Mouse (Mus musculus): ENCODE results near the gene Fam169b. TPM values are rescaled to one million over a fixed set of nuclear protein-coding genes. Genes with fewer than 3 reads are reported as not detected.
"Not testable (repeated sequence)": the region's sequence is repeated elsewhere in the genome, so short reads cannot be mapped to it uniquely, and the experiment has no call there.

The Fam169b gene
- polyA plus RNA-seq, 1 experiment from 2014 or later, result 2.0 TPM

- Histone ChIP-seq H3K27me3 (ENCODE audit: control insufficient read depth, insufficient read depth, low read length) (no peaks in the 10 kb centered on the region), H3K36me3 (replicated peaks; ENCODE audit: control insufficient read depth, insufficient read depth, low read depth, low read length) (no peaks in the 10 kb centered on the region), H3K4me2 (ENCODE audit: low read depth, low read length) (no peak overlapping the region), H3K9ac (replicated peaks; ENCODE audit: low read length) (no peak overlapping the region), H3K27ac (replicated peaks; ENCODE audit: low read depth, low read length) (no peak overlapping the region), H3K4me3 (ENCODE audit: low read depth, low read length) (no peak overlapping the region), H3K4me1 (ENCODE audit: control insufficient read depth, insufficient read depth, low read length) (0 out of 2 replicates have a peak, but pooled peaks cover 2% of the 10 kb centered on the region), H3K9me3 (replicated peaks; ENCODE audit: control insufficient read depth, low read length) (no peaks in the 10 kb centered on the region)
- DNase-seq (ENCODE audit: low spot score) (no peak), ATAC-seq (replicated peaks; ENCODE audit: insufficient number of reproducible peaks, low FRiP score, low TSS enrichment, low read depth) (no peak; the same call in 1 of the 2 replicates)
- 22% methylated on average over 7 of the region's 7 CpGs for WGBS
Observed at GRCm38 (mm10) chr7:68265391-68265790, 8.2 kb upstream of the Fam169b start.

- H3K27me3 ChIP-seq (ENCODE audit: control insufficient read depth, insufficient read depth, low read length), result no peaks in the 10 kb centered on the region
- H3K4me1 ChIP-seq (ENCODE audit: control insufficient read depth, insufficient read depth, low read length), result 0 out of 2 replicates have a peak, but pooled peaks cover 2% of the 10 kb centered on the region
- ATAC-seq (replicated peaks; ENCODE audit: insufficient number of reproducible peaks, low FRiP score, low TSS enrichment, low read depth), result no peak
- no peak overlapping the region for H3K4me3 ChIP-seq (ENCODE audit: low read depth, low read length)
- WGBS, result 11% methylated on average over 6 of the region's 6 CpGs
- H3K9ac ChIP-seq (replicated peaks; ENCODE audit: low read length), result no peak overlapping the region
- no peak overlapping the region for H3K4me2 ChIP-seq (ENCODE audit: low read depth, low read length)
- no peak overlapping the region for H3K27ac ChIP-seq (replicated peaks; ENCODE audit: low read depth, low read length)
- no peaks in the 10 kb centered on the region for H3K9me3 ChIP-seq (replicated peaks; ENCODE audit: control insufficient read depth, low read length)
- no peaks in the 10 kb centered on the region for H3K36me3 ChIP-seq (replicated peaks; ENCODE audit: control insufficient read depth, insufficient read depth, low read depth, low read length)
- peak; percentile 67 for DNase-seq (ENCODE audit: low spot score)
Observed at GRCm38 (mm10) chr7:68266691-68267090, 6.9 kb upstream of the Fam169b start.

- ATAC-seq (replicated peaks; ENCODE audit: insufficient number of reproducible peaks, low FRiP score, low TSS enrichment, low read depth), result no peak
- no peak for DNase-seq (ENCODE audit: low spot score)
- H3K4me2 ChIP-seq (ENCODE audit: low read depth, low read length), result no peak overlapping the region
- H3K36me3 ChIP-seq (replicated peaks; ENCODE audit: control insufficient read depth, insufficient read depth, low read depth, low read length), result no peaks in the 10 kb centered on the region
- no peak overlapping the region for H3K9ac ChIP-seq (replicated peaks; ENCODE audit: low read length)
- no peak overlapping the region for H3K27ac ChIP-seq (replicated peaks; ENCODE audit: low read depth, low read length)
- WGBS, result 60% methylated on average over 4 of the region's 4 CpGs
- H3K4me3 ChIP-seq (ENCODE audit: low read depth, low read length), result no peak overlapping the region
- no peaks in the 10 kb centered on the region for H3K9me3 ChIP-seq (replicated peaks; ENCODE audit: control insufficient read depth, low read length)
- H3K4me1 ChIP-seq (ENCODE audit: control insufficient read depth, insufficient read depth, low read length), result no peaks in the 10 kb centered on the region
- no peaks in the 10 kb centered on the region for H3K27me3 ChIP-seq (ENCODE audit: control insufficient read depth, insufficient read depth, low read length)
Observed at GRCm38 (mm10) chr7:68270551-68270950, 3.1 kb upstream of the Fam169b start.

GRCm38 (mm10) chr7:68271816-68272215, 1.8 kb upstream of the Fam169b start:
- Histone ChIP-seq H3K4me2 (ENCODE audit: low read depth, low read length) (no peak overlapping the region), H3K9ac (replicated peaks; ENCODE audit: low read length) (no peak overlapping the region), H3K36me3 (replicated peaks; ENCODE audit: control insufficient read depth, insufficient read depth, low read depth, low read length) (no peaks in the 10 kb centered on the region), H3K9me3 (replicated peaks; ENCODE audit: control insufficient read depth, low read length) (no peaks in the 10 kb centered on the region), H3K27me3 (ENCODE audit: control insufficient read depth, insufficient read depth, low read length) (no peaks in the 10 kb centered on the region), H3K4me1 (ENCODE audit: control insufficient read depth, insufficient read depth, low read length) (0 out of 2 replicates have a peak, but pooled peaks cover 5% of the 10 kb centered on the region), H3K27ac (replicated peaks; ENCODE audit: low read depth, low read length) (no peak overlapping the region), H3K4me3 (ENCODE audit: low read depth, low read length) (no peak overlapping the region)
- WGBS, result 90% methylated on average over 6 of the region's 6 CpGs
- no peak for ATAC-seq (replicated peaks; ENCODE audit: insufficient number of reproducible peaks, low FRiP score, low TSS enrichment, low read depth)
- no peak for DNase-seq (ENCODE audit: low spot score)

GRCm38 (mm10) chr7:68272607-68273006, 1.0 kb upstream of the Fam169b start:
- Histone ChIP-seq H3K4me1 (ENCODE audit: control insufficient read depth, insufficient read depth, low read length) (0 out of 2 replicates have a peak, but pooled peaks cover 5% of the 10 kb centered on the region), H3K9ac (replicated peaks; ENCODE audit: low read length) (no peak overlapping the region), H3K27ac (replicated peaks; ENCODE audit: low read depth, low read length) (no peak overlapping the region), H3K4me3 (ENCODE audit: low read depth, low read length) (no peak overlapping the region), H3K9me3 (replicated peaks; ENCODE audit: control insufficient read depth, low read length) (no peaks in the 10 kb centered on the region), H3K27me3 (ENCODE audit: control insufficient read depth, insufficient read depth, low read length) (no peaks in the 10 kb centered on the region), H3K4me2 (ENCODE audit: low read depth, low read length) (no peak overlapping the region), H3K36me3 (replicated peaks; ENCODE audit: control insufficient read depth, insufficient read depth, low read depth, low read length) (no peaks in the 10 kb centered on the region)
- ATAC-seq (replicated peaks; ENCODE audit: insufficient number of reproducible peaks, low FRiP score, low TSS enrichment, low read depth) (no peak), DNase-seq (ENCODE audit: low spot score) (no peak)
- 91% methylated on average over 10 of the region's 10 CpGs for WGBS

GRCm38 (mm10) chr7:68274218-68274617, 579 bp downstream of the Fam169b start:
- Histone ChIP-seq H3K4me3 (ENCODE audit: low read depth, low read length) (no peak overlapping the region), H3K4me2 (ENCODE audit: low read depth, low read length) (no peak overlapping the region), H3K4me1 (ENCODE audit: control insufficient read depth, insufficient read depth, low read length) (0 out of 2 replicates have a peak, but pooled peaks cover 5% of the 10 kb centered on the region), H3K27ac (replicated peaks; ENCODE audit: low read depth, low read length) (no peak overlapping the region), H3K27me3 (ENCODE audit: control insufficient read depth, insufficient read depth, low read length) (no peaks in the 10 kb centered on the region), H3K9ac (replicated peaks; ENCODE audit: low read length) (no peak overlapping the region), H3K36me3 (replicated peaks; ENCODE audit: control insufficient read depth, insufficient read depth, low read depth, low read length) (no peaks in the 10 kb centered on the region), H3K9me3 (replicated peaks; ENCODE audit: control insufficient read depth, low read length) (no peaks in the 10 kb centered on the region)
- ATAC-seq (replicated peaks; ENCODE audit: insufficient number of reproducible peaks, low FRiP score, low TSS enrichment, low read depth) (no peak), DNase-seq (ENCODE audit: low spot score) (no peak)
- WGBS, result 38% methylated on average over 2 of the region's 2 CpGs

- H3K27ac ChIP-seq (replicated peaks; ENCODE audit: low read depth, low read length), result no peak overlapping the region
- DNase-seq (ENCODE audit: low spot score) (no peak), ATAC-seq (replicated peaks; ENCODE audit: insufficient number of reproducible peaks, low FRiP score, low TSS enrichment, low read depth) (no peak)
- H3K4me1 ChIP-seq (ENCODE audit: control insufficient read depth, insufficient read depth, low read length), result 0 out of 2 replicates have a peak, but pooled peaks cover 5% of the 10 kb centered on the region
- H3K4me2 ChIP-seq (ENCODE audit: low read depth, low read length), result no peak overlapping the region
- no peak overlapping the region for H3K9ac ChIP-seq (replicated peaks; ENCODE audit: low read length)
- H3K4me3 ChIP-seq (ENCODE audit: low read depth, low read length), result no peak overlapping the region
- 47% methylated on average over 9 of the region's 9 CpGs for WGBS
- no peaks in the 10 kb centered on the region for H3K9me3 ChIP-seq (replicated peaks; ENCODE audit: control insufficient read depth, low read length)
- no peaks in the 10 kb centered on the region for H3K36me3 ChIP-seq (replicated peaks; ENCODE audit: control insufficient read depth, insufficient read depth, low read depth, low read length)
- no peaks in the 10 kb centered on the region for H3K27me3 ChIP-seq (ENCODE audit: control insufficient read depth, insufficient read depth, low read length)
Observed at GRCm38 (mm10) chr7:68274951-68275350, 1.3 kb downstream of the Fam169b start.

GRCm38 (mm10) chr7:68275445-68275837, 1.8 kb downstream of the Fam169b start:
- not testable (repeated sequence) for H3K36me3 ChIP-seq (replicated peaks; ENCODE audit: control insufficient read depth, insufficient read depth, low read depth, low read length); H3K4me1 ChIP-seq (ENCODE audit: control insufficient read depth, insufficient read depth, low read length); ATAC-seq (replicated peaks; ENCODE audit: insufficient number of reproducible peaks, low FRiP score, low TSS enrichment, low read depth); DNase-seq (ENCODE audit: low spot score); H3K9ac ChIP-seq (replicated peaks; ENCODE audit: low read length); H3K27me3 ChIP-seq (ENCODE audit: control insufficient read depth, insufficient read depth, low read length); H3K27ac ChIP-seq (replicated peaks; ENCODE audit: low read depth, low read length); H3K9me3 ChIP-seq (replicated peaks; ENCODE audit: control insufficient read depth, low read length)
- peak overlapping the region; percentile 24; the same call in 1 of the 2 replicates for H3K4me3 ChIP-seq (ENCODE audit: low read depth, low read length)
- H3K4me2 ChIP-seq (ENCODE audit: low read depth, low read length), result peak overlapping the region; percentile 58
- 51% methylated on average over 9 of the region's 9 CpGs for WGBS

Measured in embryonic facial prominence, embryonic 11.5 days (tissue).